Mouse (Mus musculus): ENCODE data around the gene Mtx1. TPM values are rescaled to one million over a fixed set of nuclear protein-coding genes. Genes with fewer than 3 reads are reported as not detected.
A peak's percentile ranks its signal among the peaks of the same experiment; 100 is the strongest.

The Mtx1 gene
- polyA plus RNA-seq, 1 experiment: 99.4 TPM

DNA sequence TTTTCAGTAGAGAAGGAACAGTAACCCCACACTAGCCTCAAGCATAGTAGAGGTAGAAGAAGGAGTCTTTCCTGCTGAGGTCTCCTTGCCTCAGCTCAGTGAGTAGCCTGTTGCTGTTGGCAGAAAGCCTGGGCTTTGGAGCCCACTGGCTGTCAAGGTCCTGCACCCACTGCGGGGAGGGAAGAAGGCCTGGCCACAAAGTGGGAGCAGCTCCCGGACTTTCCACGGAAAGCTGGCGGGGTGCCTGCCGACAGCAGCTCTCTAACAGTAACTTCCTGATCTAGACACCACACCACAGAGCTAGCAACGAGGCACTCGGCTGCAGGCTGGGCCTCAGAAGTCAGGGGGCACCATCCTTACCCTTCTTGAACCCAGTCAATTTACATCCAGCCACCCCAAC lies 16.2 kb downstream of the Mtx1 start:
- H3K4me1 ChIP-seq (ENCODE audit: control insufficient read depth, insufficient read depth, insufficient read length): peaks cover 5% of the 10 kb centered on the region; the same call in 1 of the 2 replicates
- TF ChIP-seq CTCF (IDR thresholded peaks at IDR 0.05; ENCODE audit: extremely low read depth, insufficient read depth, insufficient read length, insufficient replicate concordance) (no peak), POLR2A (IDR thresholded peaks at IDR 0.05; ENCODE audit: low read depth, low read length) (no peak)
- H3K27me3 ChIP-seq (ENCODE audit: control insufficient read depth, insufficient read depth, low read length): no peaks in the 10 kb centered on the region
- H3K36me3 ChIP-seq (ENCODE audit: control insufficient read depth, insufficient read depth, low read length): peaks cover 30% of the 10 kb centered on the region
- 71% methylated on average over 7 of the region's 7 CpGs for whole genome bisulfite sequencing
- H3K4me3 ChIP-seq (ENCODE audit: extremely low read depth, insufficient read depth, insufficient read length): no peak overlapping the region
- DNase-seq (ENCODE audit: low read depth in 1 of 2, low spot score in 2 of 2): no peak
- no peak overlapping the region for H3K27ac ChIP-seq (ENCODE audit: insufficient read depth, low read length)

DNA sequence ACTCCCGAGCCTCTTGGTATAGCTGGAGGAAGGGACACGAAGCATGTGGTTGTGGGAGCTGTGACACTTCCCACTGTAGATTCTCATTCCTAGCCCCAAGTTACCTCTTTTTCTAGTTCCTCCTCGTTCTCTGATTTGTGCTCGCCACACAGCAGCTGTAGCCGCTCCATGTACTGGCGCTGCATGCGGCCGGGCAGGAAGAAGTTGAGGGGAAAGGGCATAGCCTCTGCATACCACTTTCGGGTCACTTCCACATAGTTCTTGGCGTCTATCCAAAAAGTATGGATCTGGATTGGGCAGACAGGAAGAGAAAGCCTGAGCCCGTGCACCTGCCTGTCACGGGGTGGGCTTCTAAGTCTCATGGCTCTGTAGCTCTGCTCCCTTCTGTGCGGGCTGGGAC lies 16.7 kb downstream of the Mtx1 start:
- Histone ChIP-seq H3K27me3 (ENCODE audit: control insufficient read depth, insufficient read depth, low read length) (no peaks in the 10 kb centered on the region), H3K36me3 (ENCODE audit: control insufficient read depth, insufficient read depth, low read length) (peaks cover 31% of the 10 kb centered on the region), H3K4me3 (ENCODE audit: extremely low read depth, insufficient read depth, insufficient read length) (no peak overlapping the region), H3K4me1 (ENCODE audit: control insufficient read depth, insufficient read depth, insufficient read length) (peaks cover 2% of the 10 kb centered on the region; the same call in 1 of the 2 replicates), H3K27ac (ENCODE audit: insufficient read depth, low read length) (0 out of 2 replicates have a peak overlapping the region, but pooled peaks have one; percentile 17)
- no peak for DNase-seq (ENCODE audit: low read depth in 1 of 2, low spot score in 2 of 2)
- TF ChIP-seq POLR2A (IDR thresholded peaks at IDR 0.05; ENCODE audit: low read depth, low read length): no peak
- no peak for TF ChIP-seq CTCF (IDR thresholded peaks at IDR 0.05; ENCODE audit: extremely low read depth, insufficient read depth, insufficient read length, insufficient replicate concordance)
- 71% methylated on average over 13 of the region's 13 CpGs for WGBS

DNA sequence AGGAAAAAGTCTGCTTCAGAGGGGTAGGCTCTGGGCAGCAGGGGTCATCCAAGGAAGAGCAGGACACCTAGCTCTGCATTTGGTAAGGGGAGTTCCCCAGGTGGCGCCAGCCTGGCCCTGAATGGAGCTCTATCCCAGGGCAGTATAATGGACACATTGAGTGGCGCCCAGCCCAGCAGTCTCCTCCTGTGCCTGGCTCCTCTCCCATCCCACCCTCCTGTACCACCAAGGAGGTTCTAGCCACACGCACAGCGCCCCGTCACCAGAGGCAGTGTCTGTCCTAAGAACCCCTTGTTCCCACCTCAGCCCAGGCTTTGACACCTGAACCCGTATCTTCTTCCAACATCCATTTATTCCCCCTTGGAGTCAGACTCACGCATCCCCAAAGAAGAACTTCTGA lies 17.2 kb downstream of the Mtx1 start:
- DNase-seq (ENCODE audit: low read depth in 1 of 2, low spot score in 2 of 2): no peak
- 93% methylated on average over 7 of the region's 7 CpGs for WGBS
- no peak for TF ChIP-seq POLR2A (IDR thresholded peaks at IDR 0.05; ENCODE audit: low read depth, low read length)
- no peak for TF ChIP-seq CTCF (IDR thresholded peaks at IDR 0.05; ENCODE audit: extremely low read depth, insufficient read depth, insufficient read length, insufficient replicate concordance)
- Histone ChIP-seq H3K4me1 (ENCODE audit: control insufficient read depth, insufficient read depth, insufficient read length) (no peaks in the 10 kb centered on the region), H3K36me3 (ENCODE audit: control insufficient read depth, insufficient read depth, low read length) (peaks cover 31% of the 10 kb centered on the region), H3K27ac (ENCODE audit: insufficient read depth, low read length) (peak overlapping the region; percentile 17; the same call in 1 of the 2 replicates), H3K4me3 (ENCODE audit: extremely low read depth, insufficient read depth, insufficient read length) (no peak overlapping the region), H3K27me3 (ENCODE audit: control insufficient read depth, insufficient read depth, low read length) (no peaks in the 10 kb centered on the region)

DNA sequence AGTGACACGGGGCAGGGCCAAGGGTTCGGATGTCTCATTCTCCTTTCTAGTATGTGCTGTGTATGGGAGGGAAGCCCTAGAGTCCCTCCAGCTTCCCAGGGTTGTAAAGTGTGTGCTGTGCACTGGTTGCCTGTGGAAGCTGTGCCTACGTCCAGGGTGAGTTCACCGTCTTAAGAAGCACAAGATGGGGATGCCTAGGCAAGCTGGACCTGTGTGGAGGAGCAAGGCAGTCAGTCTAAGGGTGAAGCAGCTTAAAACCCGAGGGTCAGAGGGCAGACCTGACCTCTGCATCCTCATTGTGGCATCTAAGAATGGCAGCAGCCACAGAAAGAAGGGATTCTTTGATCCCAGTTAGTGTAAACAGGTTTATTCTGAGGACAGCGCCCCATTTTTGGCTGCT lies 18.2 kb downstream of the Mtx1 start:
- Histone ChIP-seq H3K4me1 (ENCODE audit: control insufficient read depth, insufficient read depth, insufficient read length) (no peaks in the 10 kb centered on the region), H3K27ac (ENCODE audit: insufficient read depth, low read length) (no peak overlapping the region), H3K36me3 (ENCODE audit: control insufficient read depth, insufficient read depth, low read length) (peaks cover 39% of the 10 kb centered on the region), H3K27me3 (ENCODE audit: control insufficient read depth, insufficient read depth, low read length) (no peaks in the 10 kb centered on the region), H3K4me3 (ENCODE audit: extremely low read depth, insufficient read depth, insufficient read length) (no peak overlapping the region)
- TF ChIP-seq POLR2A (IDR thresholded peaks at IDR 0.05; ENCODE audit: low read depth, low read length): no peak
- no peak for TF ChIP-seq CTCF (IDR thresholded peaks at IDR 0.05; ENCODE audit: extremely low read depth, insufficient read depth, insufficient read length, insufficient replicate concordance)
- WGBS: 92% methylated on average over 6 of the region's 6 CpGs
- DNase-seq (ENCODE audit: low read depth in 1 of 2, low spot score in 2 of 2): no peak

DNA sequence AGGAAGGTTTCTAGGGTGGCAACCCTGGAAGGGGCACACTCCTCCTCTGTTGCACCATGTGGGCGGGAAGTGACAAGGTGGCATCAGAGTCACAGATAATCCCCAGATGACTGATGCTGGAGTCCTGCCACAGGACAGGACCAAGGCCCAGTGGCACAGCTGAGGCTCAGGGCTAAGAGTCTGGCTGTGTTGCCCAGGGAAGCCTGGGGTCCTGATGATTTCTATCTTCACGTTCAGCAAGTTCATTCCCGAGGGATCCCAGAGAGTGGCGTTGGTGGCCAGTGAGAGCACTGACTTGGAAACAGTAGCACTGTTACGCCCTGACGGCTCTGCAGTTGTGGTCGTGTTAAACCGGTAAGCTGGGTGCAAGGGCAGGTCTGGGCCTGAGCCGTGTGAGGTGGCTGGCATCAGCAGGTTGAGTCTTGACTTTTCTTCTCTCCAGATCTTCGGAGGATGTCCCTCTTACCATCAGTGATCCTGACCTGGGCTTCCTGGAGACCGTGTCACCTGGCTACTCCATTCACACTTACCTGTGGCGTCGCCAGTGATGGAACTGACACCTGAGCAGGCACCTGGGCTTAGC lies 18.7 kb downstream of the Mtx1 start:
- WGBS: 76% methylated on average over 13 of the region's 13 CpGs

DNA sequence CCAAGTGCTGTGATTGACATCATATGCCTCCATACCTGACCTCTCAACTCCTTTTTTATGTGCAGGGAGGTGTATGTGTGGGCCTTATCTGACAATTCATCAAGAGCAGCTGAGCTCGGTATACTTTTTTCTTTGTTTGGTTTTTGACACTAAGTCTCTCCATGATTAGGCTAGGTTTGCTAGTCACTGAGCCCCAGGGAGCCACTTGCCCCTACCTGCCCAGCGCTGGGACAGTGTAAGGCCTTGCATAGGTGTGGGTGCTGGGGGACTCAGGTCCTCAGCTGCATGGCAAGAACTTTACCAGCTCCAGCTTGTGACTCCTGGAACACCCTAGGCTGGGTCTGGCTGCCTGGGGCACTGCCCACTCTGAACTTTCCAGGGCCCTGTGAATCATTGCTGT lies 20.2 kb downstream of the Mtx1 start:
- H3K27me3 ChIP-seq (ENCODE audit: control insufficient read depth, insufficient read depth, low read length): no peaks in the 10 kb centered on the region
- DNase-seq (ENCODE audit: low read depth in 1 of 2, low spot score in 2 of 2): no peak
- no peak overlapping the region for H3K4me3 ChIP-seq (ENCODE audit: extremely low read depth, insufficient read depth, insufficient read length)
- H3K27ac ChIP-seq (ENCODE audit: insufficient read depth, low read length): no peak overlapping the region
- peaks cover 4% of the 10 kb centered on the region; the same call in 1 of the 2 replicates for H3K4me1 ChIP-seq (ENCODE audit: control insufficient read depth, insufficient read depth, insufficient read length)
- 86% methylated on average over 2 of the region's 2 CpGs for WGBS
- H3K36me3 ChIP-seq (ENCODE audit: control insufficient read depth, insufficient read depth, low read length): peaks cover 39% of the 10 kb centered on the region
- TF ChIP-seq CTCF (IDR thresholded peaks at IDR 0.05; ENCODE audit: extremely low read depth, insufficient read depth, insufficient read length, insufficient replicate concordance): no peak
- TF ChIP-seq POLR2A (IDR thresholded peaks at IDR 0.05; ENCODE audit: low read depth, low read length): no peak

More for the DNA sequence above, 18.7 kb downstream of the Mtx1 start:
- Histone ChIP-seq H3K4me3 (ENCODE audit: extremely low read depth, insufficient read depth, insufficient read length) (no peak overlapping the region), H3K4me1 (ENCODE audit: control insufficient read depth, insufficient read depth, insufficient read length) (peaks cover 3% of the 10 kb centered on the region; the same call in 1 of the 2 replicates), H3K27ac (ENCODE audit: insufficient read depth, low read length) (no peak overlapping the region), H3K36me3 (ENCODE audit: control insufficient read depth, insufficient read depth, low read length) (peaks cover 39% of the 10 kb centered on the region), H3K27me3 (ENCODE audit: control insufficient read depth, insufficient read depth, low read length) (no peaks in the 10 kb centered on the region)
- TF ChIP-seq POLR2A (IDR thresholded peaks at IDR 0.05; ENCODE audit: low read depth, low read length) (no peak), CTCF (IDR thresholded peaks at IDR 0.05; ENCODE audit: extremely low read depth, insufficient read depth, insufficient read length, insufficient replicate concordance) (no peak)
- DNase-seq (ENCODE audit: low read depth in 1 of 2, low spot score in 2 of 2): no peak

DNA sequence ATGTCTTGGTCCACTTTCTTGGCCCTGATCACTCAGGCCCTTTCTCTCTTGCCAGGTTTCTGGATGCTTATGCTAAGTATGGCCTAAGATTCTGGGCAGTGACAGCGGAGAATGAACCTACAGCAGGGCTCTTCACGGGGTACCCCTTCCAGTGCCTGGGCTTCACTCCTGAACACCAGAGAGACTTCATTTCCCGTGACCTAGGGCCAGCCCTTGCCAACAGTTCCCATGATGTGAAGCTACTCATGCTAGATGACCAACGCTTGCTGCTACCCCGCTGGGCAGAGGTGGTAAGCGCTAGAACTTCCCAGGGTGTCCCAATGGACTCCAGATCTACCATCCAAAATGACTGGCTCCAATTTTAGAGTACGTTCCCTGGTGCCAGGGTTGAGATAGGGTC lies 20.8 kb downstream of the Mtx1 start:
- Histone ChIP-seq H3K27ac (ENCODE audit: insufficient read depth, low read length) (no peak overlapping the region), H3K36me3 (ENCODE audit: control insufficient read depth, insufficient read depth, low read length) (peaks cover 39% of the 10 kb centered on the region), H3K27me3 (ENCODE audit: control insufficient read depth, insufficient read depth, low read length) (no peaks in the 10 kb centered on the region), H3K4me3 (ENCODE audit: extremely low read depth, insufficient read depth, insufficient read length) (no peak overlapping the region), H3K4me1 (ENCODE audit: control insufficient read depth, insufficient read depth, insufficient read length) (peaks cover 4% of the 10 kb centered on the region; the same call in 1 of the 2 replicates)
- DNase-seq (ENCODE audit: low read depth in 1 of 2, low spot score in 2 of 2): no peak
- 91% methylated on average over 7 of the region's 7 CpGs for WGBS
- TF ChIP-seq CTCF (IDR thresholded peaks at IDR 0.05; ENCODE audit: extremely low read depth, insufficient read depth, insufficient read length, insufficient replicate concordance) (no peak), POLR2A (IDR thresholded peaks at IDR 0.05; ENCODE audit: low read depth, low read length) (no peak)

All from spleen, adult 2 months (tissue).